Mouse (Mus musculus): ENCODE results near the gene Trpc1. TPM values are rescaled to one million over a fixed set of nuclear protein-coding genes. Genes with fewer than 3 reads are reported as not detected.

Trpc1 gene
- total and polyA plus RNA-seq, 3 experiments: 0.15 to 0.50 TPM; not detected in 1

DNA sequence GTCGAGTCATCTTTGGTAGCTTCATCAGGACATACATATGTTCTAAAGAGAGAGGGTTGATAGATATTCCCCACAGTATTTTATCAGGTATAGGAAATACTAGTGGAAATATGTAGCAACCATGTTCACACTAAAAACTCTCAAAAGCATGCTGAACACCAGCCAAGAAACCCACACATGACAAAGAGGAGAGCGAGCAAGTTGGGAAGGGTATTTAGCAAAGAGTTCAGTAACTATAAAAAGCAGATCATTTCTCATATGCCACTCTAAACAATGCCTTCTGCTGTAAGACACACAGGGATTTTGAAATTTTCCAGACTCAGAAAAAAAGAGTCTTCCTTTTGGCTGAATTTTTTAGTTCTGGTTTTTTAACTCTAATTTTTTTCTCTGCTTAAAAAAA is 21.5 kb upstream of the Trpc1 start:
- no peak overlapping the region for H3K4me3 ChIP-seq (ENCODE audit: control insufficient read depth in 1 of 2, insufficient read depth in 1 of 2, low read depth in 2 of 2, low read length in 2 of 2)
- DNase-seq (ENCODE audit: low read depth, low spot score): no peak
- no peaks in the 10 kb centered on the region for H3K27me3 ChIP-seq (ENCODE audit: control insufficient read depth in 1 of 2, insufficient read depth in 2 of 2, low read length in 2 of 2)
- H3K79me2 ChIP-seq (ENCODE audit: control insufficient read depth, insufficient read depth, low read length, poor library complexity): no peaks in the 10 kb centered on the region
- no peak for TF ChIP-seq KAT2A (conservative IDR thresholded peaks at IDR 0.05; ENCODE audit: low read depth, low read length)
- no peak for TF ChIP-seq ETS1 (IDR thresholded peaks at IDR 0.05; ENCODE audit: low read depth, low read length)
- TF ChIP-seq MYC (IDR thresholded peaks at IDR 0.05; ENCODE audit: low read depth, low read length): no peak
- no peak for TF ChIP-seq POLR2A (IDR thresholded peaks at IDR 0.05; ENCODE audit: control insufficient read depth in 1 of 2, insufficient read depth in 1 of 2, low read depth in 1 of 2, low read length in 2 of 2, poor library complexity in 1 of 2)
- TF ChIP-seq UBTF (IDR thresholded peaks at IDR 0.05; ENCODE audit: borderline replicate concordance, insufficient read depth, low read depth, low read length): no peak
- no peak for TF ChIP-seq SMC3 (IDR thresholded peaks at IDR 0.05; ENCODE audit: low read depth, low read length)
- no peak for TF ChIP-seq SIN3A (IDR thresholded peaks at IDR 0.05; ENCODE audit: low read length)
- no peak for TF ChIP-seq POLR2AphosphoS2 (IDR thresholded peaks at IDR 0.05; ENCODE audit: low read length)
- no peak for TF ChIP-seq GABPA (IDR thresholded peaks at IDR 0.05; ENCODE audit: low read depth, low read length)
- TF ChIP-seq ZNF384 (IDR thresholded peaks at IDR 0.05; ENCODE audit: low read depth, low read length): no peak
- TF ChIP-seq MAX (IDR thresholded peaks at IDR 0.05; ENCODE audit: low read length): no peak
- no peak for TF ChIP-seq NRF1 (IDR thresholded peaks at IDR 0.05; ENCODE audit: insufficient read depth, low read depth, low read length, poor library complexity, severe bottlenecking)
- no peak for TF ChIP-seq CHD1 (IDR thresholded peaks at IDR 0.05; ENCODE audit: low read depth, low read length)
- no peak for TF ChIP-seq TCF12 (IDR thresholded peaks at IDR 0.05; ENCODE audit: low read depth, low read length)
- TF ChIP-seq USF1 (IDR thresholded peaks at IDR 0.05; ENCODE audit: low read depth, low read length): no peak
- no peak for TF ChIP-seq GATA1 (IDR thresholded peaks at IDR 0.05; ENCODE audit: low read depth, low read length)
- TF ChIP-seq TBP (IDR thresholded peaks at IDR 0.05; ENCODE audit: low read depth, low read length): no peak
- TF ChIP-seq TAL1 (IDR thresholded peaks at IDR 0.05; ENCODE audit: low read length): no peak
- no peak for TF ChIP-seq MEF2A (IDR thresholded peaks at IDR 0.05; ENCODE audit: extremely low read depth, insufficient replicate concordance, low read depth, low read length, poor library complexity, severe bottlenecking)
- H3K9ac ChIP-seq (ENCODE audit: control insufficient read depth, low read depth, low read length, poor library complexity, severe bottlenecking): no peak overlapping the region
- H3K4me1 ChIP-seq (ENCODE audit: control insufficient read depth in 1 of 2, insufficient read depth in 2 of 2, low read length in 2 of 2): no peaks in the 10 kb centered on the region
- no peak overlapping the region for H3K27ac ChIP-seq (ENCODE audit: control insufficient read depth, low read depth, low read length)
- no peaks in the 10 kb centered on the region for H3K9me3 ChIP-seq (replicated peaks; ENCODE audit: insufficient read depth, low read length)
- H3K36me3 ChIP-seq (ENCODE audit: control insufficient read depth in 1 of 2, insufficient read depth in 2 of 2, low read length in 2 of 2): no peaks in the 10 kb centered on the region

- Histone ChIP-seq H3K4me3 (ENCODE audit: control insufficient read depth in 1 of 2, insufficient read depth in 1 of 2, low read depth in 2 of 2, low read length in 2 of 2) (no peak overlapping the region), H3K9me3 (replicated peaks; ENCODE audit: insufficient read depth, low read length) (no peaks in the 10 kb centered on the region), H3K36me3 (ENCODE audit: control insufficient read depth in 1 of 2, insufficient read depth in 2 of 2, low read length in 2 of 2) (no peaks in the 10 kb centered on the region), H3K27ac (ENCODE audit: control insufficient read depth, low read depth, low read length) (no peak overlapping the region), H3K4me1 (ENCODE audit: control insufficient read depth in 1 of 2, insufficient read depth in 2 of 2, low read length in 2 of 2) (no peaks in the 10 kb centered on the region), H3K9ac (ENCODE audit: control insufficient read depth, low read depth, low read length, poor library complexity, severe bottlenecking) (no peak overlapping the region), H3K27me3 (ENCODE audit: control insufficient read depth in 1 of 2, insufficient read depth in 2 of 2, low read length in 2 of 2) (no peaks in the 10 kb centered on the region; a peak in 1 of 4 replicates), H3K79me2 (ENCODE audit: control insufficient read depth, insufficient read depth, low read length, poor library complexity) (no peaks in the 10 kb centered on the region)
- peak; percentile 7 for DNase-seq (ENCODE audit: low read depth, low spot score)
- no peak for TF ChIP-seq RAD21 (IDR thresholded peaks at IDR 0.05; ENCODE audit: low read depth, low read length)
- no peak for TF ChIP-seq ZC3H11A (IDR thresholded peaks at IDR 0.05; ENCODE audit: low read depth, low read length)
- no peak for TF ChIP-seq KAT2A (conservative IDR thresholded peaks at IDR 0.05; ENCODE audit: low read depth, low read length)
- no peak for TF ChIP-seq EP300 (IDR thresholded peaks at IDR 0.05; ENCODE audit: low read depth in 1 of 2, low read length in 2 of 2)
- TF ChIP-seq UBTF (IDR thresholded peaks at IDR 0.05; ENCODE audit: borderline replicate concordance, insufficient read depth, low read depth, low read length): no peak
- no peak for TF ChIP-seq SIN3A (IDR thresholded peaks at IDR 0.05; ENCODE audit: low read length)
- no peak for TF ChIP-seq USF1 (IDR thresholded peaks at IDR 0.05; ENCODE audit: low read depth, low read length)
Observed at GRCm38 (mm10) chr9:95763218-95763617, 13.0 kb upstream of the Trpc1 start.

Measured in MEL (cell line).